Mouse (Mus musculus) forebrain, embryonic 14.5 days (tissue): ENCODE measurements at regions not wholly inside any gene's neighbourhood (a gene's known extent, or its start where the extent isn't known, plus 50 kb on each side); places are given as distances from the start of the nearest gene placed in this dataset.

ENCODE experiments used
- ATAC-seq: fragments of 200-750 bp; cut with Nextera tagmentation; 2 replicates; pipeline ENCODE4 v1.8.0; 2017; ENCODE audit warnings: mild to moderate bottlenecking, moderate library complexity
- DNase-seq: peaks from one replicate; pipeline ENCODE4 v3.0.0-alpha.2; 2015; ENCODE audit warnings: low spot score
- H3K27ac ChIP-seq: fragments of 300-500 bp; sonication (generic); 2 replicates; pipeline ENCODE4 v1.5.1; 2014; ENCODE audit warnings: low read depth, mild to moderate bottlenecking, control low read depth, low read length, moderate library complexity
- H3K27me3 ChIP-seq: fragments of 300-500 bp; sonication (generic); replicated peaks from 2 replicates; pipeline ENCODE4 v1.6.1; 2014; ENCODE audit warnings: low read length, control low read depth, mixed read lengths; ENCODE audit not compliant: control insufficient read depth, insufficient read depth
- H3K36me3 ChIP-seq: fragments of 300-500 bp; sonication (generic); 2 replicates; pipeline ENCODE4 v1.6.1; 2014; ENCODE audit warnings: low read length, control low read depth; ENCODE audit not compliant: control insufficient read depth, insufficient read depth
- H3K4me1 ChIP-seq: fragments of 300-500 bp; sonication (generic); 2 replicates; pipeline ENCODE4 v1.6.1; 2014; ENCODE audit warnings: antibody characterized with exemption, low read length, control low read depth; ENCODE audit not compliant: control insufficient read depth, insufficient read depth
- H3K4me2 ChIP-seq: fragments of 300-500 bp; sonication (generic); 2 replicates; pipeline ENCODE4 v1.6.1; 2014; ENCODE audit warnings: mild to moderate bottlenecking, control low read depth, low read length
- H3K4me3 ChIP-seq: fragments of 300-500 bp; sonication (generic); 2 replicates; pipeline ENCODE4 v1.5.1; 2014; ENCODE audit warnings: low read depth, low read length, control low read depth
- H3K9ac ChIP-seq: fragments of 300-500 bp; sonication (generic); 2 replicates; pipeline ENCODE4 v1.6.1; 2014; ENCODE audit warnings: mild to moderate bottlenecking, low read length, control low read depth, moderate library complexity
- H3K9me3 ChIP-seq: fragments of 300-500 bp; sonication (generic); replicated peaks from 2 replicates; pipeline ENCODE4 v1.6.1; 2016; ENCODE audit warnings: low read length, control low read depth, mixed read lengths; ENCODE audit not compliant: control insufficient read depth
- WGBS: fragments of 180-500 bp; shearing (Covaris S2); extraction: QIAGEN DNeasy Blood & Tissue Kit; methylation state at CpG from one replicate; pipeline ENCODE4 v1.1.7; 2014; 5-methylcytosine and 5-hydroxymethylcytosine counted together

DNA sequence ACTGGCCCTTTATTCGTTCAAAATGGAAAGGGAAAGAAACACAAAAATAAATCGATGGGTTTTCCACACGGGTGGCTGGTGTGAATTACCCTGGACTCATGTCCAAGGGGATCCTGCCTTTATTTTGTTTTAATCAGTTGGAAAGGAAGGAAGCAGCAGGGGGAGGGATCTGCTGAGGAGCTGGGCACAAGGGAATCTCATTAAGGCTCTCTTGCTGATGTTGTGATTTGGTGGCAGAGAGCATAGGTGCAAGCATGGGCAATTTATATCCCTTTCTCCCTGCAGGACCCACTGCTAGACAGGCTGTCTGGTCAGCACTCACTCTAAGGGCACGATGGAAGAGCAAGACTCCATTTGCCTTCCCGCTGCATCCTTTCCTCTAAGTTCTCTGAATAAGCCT, 469.2 kb downstream of the Epha7 start:
- DNase-seq: peak; percentile 9
- H3K4me2 ChIP-seq: 0 out of 2 replicates have a peak overlapping the region, but pooled peaks have one; percentile 9
- H3K27me3 ChIP-seq: no peaks in the 10 kb centered on the region
- H3K9me3 ChIP-seq: no peaks in the 10 kb centered on the region
- H3K4me3 ChIP-seq: no peak overlapping the region
- 0 out of 2 replicates have a peak, but pooled peaks cover 3% of the 10 kb centered on the region for H3K4me1 ChIP-seq
- no peaks in the 10 kb centered on the region for H3K36me3 ChIP-seq
- 12% methylated on average over 5 of the region's 5 CpGs for WGBS
- ATAC-seq: peak; percentile 54
- no peak overlapping the region for H3K9ac ChIP-seq
- no peak overlapping the region for H3K27ac ChIP-seq

DNA sequence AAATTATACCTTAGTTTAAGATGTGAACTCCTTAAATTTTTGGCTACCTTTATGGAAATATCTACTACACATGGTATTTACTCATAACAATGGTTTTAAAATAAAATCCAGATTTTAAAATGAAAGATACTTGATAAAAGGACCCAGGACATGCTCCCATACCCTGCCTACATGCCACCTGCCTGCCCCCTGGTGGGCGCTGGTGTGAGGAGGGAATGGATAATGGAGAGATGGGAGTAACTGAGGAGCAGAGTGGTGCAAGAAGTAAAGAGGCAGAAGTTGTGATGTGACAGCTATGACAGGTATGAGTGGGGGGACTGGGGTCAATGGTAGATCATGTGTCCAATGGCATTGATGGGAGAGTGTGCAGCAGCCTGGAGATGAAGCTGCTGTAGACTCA, 488.4 kb downstream of the Epha7 start:
- Histone ChIP-seq H3K9me3 (no peaks in the 10 kb centered on the region), H3K4me1 (no peaks in the 10 kb centered on the region), H3K4me3 (no peak overlapping the region), H3K9ac (no peak overlapping the region), H3K4me2 (no peak overlapping the region), H3K36me3 (no peaks in the 10 kb centered on the region), H3K27ac (no peak overlapping the region), H3K27me3 (no peaks in the 10 kb centered on the region)
- DNase-seq (peak; percentile 30), ATAC-seq (0 out of 2 replicates have a peak, but pooled peaks have one; percentile 55)
- 41% methylated on average over 1 of the region's 1 CpGs for WGBS

DNA sequence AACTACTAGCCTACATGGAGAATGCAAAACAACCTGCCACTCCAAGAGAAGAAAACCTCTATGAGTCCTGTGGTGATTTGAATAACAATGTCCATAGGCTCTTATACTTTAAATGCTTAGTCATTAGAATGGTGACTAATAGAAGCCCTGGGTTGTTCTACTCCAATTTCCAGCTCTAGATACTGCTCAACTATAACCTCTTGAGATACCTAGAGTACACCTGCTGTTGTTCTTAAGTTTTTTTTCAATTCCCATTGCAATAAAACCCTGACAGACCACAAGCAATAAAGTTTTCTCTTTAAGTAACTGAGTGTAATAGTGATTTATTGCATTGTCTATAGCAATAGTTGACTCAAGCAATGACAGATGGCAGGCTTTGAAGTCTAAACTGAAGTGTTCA, 491.0 kb downstream of the Epha7 start:
- H3K4me1 ChIP-seq: no peaks in the 10 kb centered on the region
- H3K9ac ChIP-seq: no peak overlapping the region
- no peaks in the 10 kb centered on the region for H3K9me3 ChIP-seq
- ATAC-seq: no peak
- H3K27me3 ChIP-seq: no peaks in the 10 kb centered on the region
- no peak for DNase-seq
- H3K27ac ChIP-seq: no peak overlapping the region
- H3K4me3 ChIP-seq: no peak overlapping the region
- no peak overlapping the region for H3K4me2 ChIP-seq
- H3K36me3 ChIP-seq: no peaks in the 10 kb centered on the region

DNA sequence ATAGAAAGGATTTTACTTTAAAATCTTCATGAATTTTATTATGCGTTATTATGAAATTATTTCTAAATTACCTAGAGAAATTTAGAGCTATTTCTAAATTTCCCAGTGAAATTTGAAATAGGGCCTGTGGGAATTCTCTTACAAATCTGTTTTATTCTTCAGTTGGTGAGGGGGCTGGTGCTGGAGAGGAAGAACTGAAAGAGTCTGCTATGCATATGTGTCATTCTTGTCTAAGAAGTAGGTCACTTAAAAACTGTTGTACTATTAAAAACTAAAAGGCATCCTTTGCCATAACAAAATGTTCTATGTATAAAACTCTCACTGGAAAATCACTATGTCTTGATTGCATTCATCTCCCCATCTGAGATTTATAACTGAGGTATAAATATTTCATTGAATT, 494.3 kb downstream of the Epha7 start:
- ATAC-seq (no peak), DNase-seq (no peak)
- WGBS: 91% methylated on average over 1 of the region's 1 CpGs
- H3K9ac ChIP-seq: no peak overlapping the region
- H3K36me3 ChIP-seq: no peaks in the 10 kb centered on the region
- H3K27me3 ChIP-seq: no peaks in the 10 kb centered on the region
- no peak overlapping the region for H3K27ac ChIP-seq
- H3K4me3 ChIP-seq: no peak overlapping the region
- no peaks in the 10 kb centered on the region for H3K4me1 ChIP-seq
- H3K4me2 ChIP-seq: no peak overlapping the region
- H3K9me3 ChIP-seq: no peaks in the 10 kb centered on the region

DNA sequence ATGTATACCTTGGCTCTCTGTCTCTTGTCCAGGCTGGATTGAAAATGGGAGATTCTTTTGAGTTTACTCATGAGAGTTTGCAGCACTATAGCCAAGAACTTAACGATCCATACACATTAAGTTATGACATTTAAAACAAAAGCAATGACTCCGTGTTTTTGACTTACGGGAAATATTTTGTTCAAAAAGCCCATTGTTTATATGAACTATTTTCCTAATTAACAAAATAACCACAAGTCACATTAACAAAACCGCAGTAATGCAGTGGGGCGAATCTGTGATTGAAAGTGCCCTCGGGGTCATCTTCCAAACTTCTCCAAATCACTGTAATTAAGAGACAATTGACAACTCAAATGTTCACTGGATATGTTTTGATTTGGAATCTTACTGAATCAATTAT, 511.0 kb downstream of the Epha7 start:
- DNase-seq: no peak
- Histone ChIP-seq H3K9ac (no peak overlapping the region), H3K4me1 (no peaks in the 10 kb centered on the region), H3K9me3 (no peaks in the 10 kb centered on the region), H3K4me3 (no peak overlapping the region), H3K27ac (no peak overlapping the region), H3K4me2 (no peak overlapping the region), H3K36me3 (no peaks in the 10 kb centered on the region), H3K27me3 (no peaks in the 10 kb centered on the region)
- WGBS: 78% methylated on average over 6 of the region's 6 CpGs
- ATAC-seq: no peak

DNA sequence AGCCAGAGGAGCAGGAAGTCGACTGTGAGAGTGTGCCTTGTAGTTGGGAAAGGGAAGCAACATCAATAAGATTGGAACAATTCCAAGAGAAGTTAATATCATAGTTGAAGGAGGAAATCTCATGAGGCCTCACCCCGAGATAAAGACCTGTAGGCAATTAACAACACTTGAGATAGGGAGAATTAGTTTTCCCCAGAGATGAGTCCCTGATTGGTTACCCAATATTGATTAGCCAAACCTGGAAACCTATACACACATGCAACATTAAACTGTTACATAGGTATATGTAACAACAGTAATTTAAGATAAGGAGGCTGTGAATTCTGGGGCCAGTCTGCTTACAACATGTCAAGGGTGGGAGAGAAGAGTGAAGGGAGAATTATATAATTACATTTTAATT, 516.2 kb downstream of the Epha7 start:
- H3K36me3 ChIP-seq: no peaks in the 10 kb centered on the region
- no peak for ATAC-seq
- no peaks in the 10 kb centered on the region for H3K27me3 ChIP-seq
- no peaks in the 10 kb centered on the region for H3K9me3 ChIP-seq
- H3K27ac ChIP-seq: no peak overlapping the region
- no peak overlapping the region for H3K4me3 ChIP-seq
- H3K4me1 ChIP-seq: no peaks in the 10 kb centered on the region
- WGBS: 74% methylated on average over 2 of the region's 2 CpGs
- H3K4me2 ChIP-seq: no peak overlapping the region
- no peak overlapping the region for H3K9ac ChIP-seq
- DNase-seq: no peak

DNA sequence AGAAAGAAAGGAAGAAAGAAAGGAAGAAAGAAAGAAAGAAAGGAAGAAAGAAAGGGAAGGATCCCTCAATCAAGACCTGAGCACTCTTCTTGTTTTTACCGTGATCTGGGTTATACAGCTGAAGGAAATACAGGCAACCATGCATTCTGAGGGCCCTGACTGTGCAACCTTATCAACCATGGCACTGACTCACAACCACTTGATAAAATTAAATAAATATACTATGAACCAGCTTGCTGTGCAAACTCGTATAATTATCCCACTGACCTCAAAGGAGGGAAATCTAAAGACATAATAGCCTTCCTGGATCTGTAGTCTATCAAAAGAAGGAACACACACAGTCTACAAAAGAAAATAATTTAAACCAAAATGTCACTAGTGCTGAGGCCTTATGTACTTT, 518.8 kb downstream of the Epha7 start:
- 54% methylated on average over 2 of the region's 2 CpGs for WGBS
- no peak overlapping the region for H3K4me3 ChIP-seq
- H3K9ac ChIP-seq: no peak overlapping the region
- H3K9me3 ChIP-seq: no peaks in the 10 kb centered on the region
- H3K4me2 ChIP-seq: no peak overlapping the region
- H3K27ac ChIP-seq: no peak overlapping the region
- DNase-seq: no peak
- no peak for ATAC-seq
- H3K27me3 ChIP-seq: no peaks in the 10 kb centered on the region
- H3K36me3 ChIP-seq: no peaks in the 10 kb centered on the region
- H3K4me1 ChIP-seq: no peaks in the 10 kb centered on the region

DNA sequence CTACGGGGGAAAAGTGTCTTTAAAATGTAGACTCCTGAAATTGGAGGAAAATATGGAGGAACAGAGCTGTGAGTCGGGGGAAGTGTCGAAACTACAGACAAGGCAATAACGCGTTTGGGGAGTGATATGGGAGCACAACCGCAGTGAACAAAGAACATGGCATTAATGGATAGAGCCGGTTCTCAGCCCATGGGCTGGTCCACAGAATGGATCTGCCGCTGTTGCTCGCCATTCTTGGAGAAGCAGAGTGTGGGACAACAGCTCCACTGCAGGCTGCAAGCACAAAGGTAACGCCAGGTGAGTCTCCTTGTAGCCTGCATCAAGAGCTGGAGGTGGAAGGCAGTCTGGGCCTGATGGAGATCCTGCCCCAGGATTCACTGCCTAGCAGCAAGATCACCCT, 524.3 kb downstream of the Epha7 start:
- H3K4me1 ChIP-seq: no peaks in the 10 kb centered on the region
- no peak overlapping the region for H3K9ac ChIP-seq
- no peaks in the 10 kb centered on the region for H3K36me3 ChIP-seq
- no peak for ATAC-seq
- DNase-seq: no peak
- no peak overlapping the region for H3K4me2 ChIP-seq
- no peaks in the 10 kb centered on the region for H3K27me3 ChIP-seq
- H3K27ac ChIP-seq: no peak overlapping the region
- no peaks in the 10 kb centered on the region for H3K9me3 ChIP-seq
- WGBS: 92% methylated on average over 10 of the region's 10 CpGs
- H3K4me3 ChIP-seq: no peak overlapping the region

DNA sequence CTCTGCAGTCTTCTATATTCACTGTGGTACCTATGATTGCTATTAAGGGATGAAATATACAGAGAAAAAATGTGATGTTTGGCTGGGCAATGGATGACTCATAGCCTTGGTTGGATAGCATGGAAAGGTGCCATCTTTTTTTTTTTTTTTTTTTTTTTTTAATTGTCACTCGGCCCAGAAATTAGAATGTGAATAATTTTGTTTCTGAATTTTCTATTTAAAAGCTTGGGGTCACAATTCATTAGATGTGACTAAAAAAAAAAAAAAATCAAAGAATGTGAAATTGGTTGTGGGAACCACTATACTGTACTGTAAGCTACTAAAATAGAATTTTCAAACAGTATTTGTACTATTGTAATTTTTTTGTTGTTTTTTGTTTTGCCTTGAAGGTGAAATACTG, 549.3 kb downstream of the Epha7 start:
- Histone ChIP-seq H3K27ac (no peak overlapping the region), H3K4me1 (no peaks in the 10 kb centered on the region), H3K9me3 (no peaks in the 10 kb centered on the region), H3K27me3 (no peaks in the 10 kb centered on the region), H3K4me3 (no peak overlapping the region), H3K36me3 (no peaks in the 10 kb centered on the region), H3K4me2 (no peak overlapping the region), H3K9ac (no peak overlapping the region)
- WGBS: 88% methylated on average over 1 of the region's 1 CpGs
- no peak for DNase-seq
- no peak for ATAC-seq

DNA sequence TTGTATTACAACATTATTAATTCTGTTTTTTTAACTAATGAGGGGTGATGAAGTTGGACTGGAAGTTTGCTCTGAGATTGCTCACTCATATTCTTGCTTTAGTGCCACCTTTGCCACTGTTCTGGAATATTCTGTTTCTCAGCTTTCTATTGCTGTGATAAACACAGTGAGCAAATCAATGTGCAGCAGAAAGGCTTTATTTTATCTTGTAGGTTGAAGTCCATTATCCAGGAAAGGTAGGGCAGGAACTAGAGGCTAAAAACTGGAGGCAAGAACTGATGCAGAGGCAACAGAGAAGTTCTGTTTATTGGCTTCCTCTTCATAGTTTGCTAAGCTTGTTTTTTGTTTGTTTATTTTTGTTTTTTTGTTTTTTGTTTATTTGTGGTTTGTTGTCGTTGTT, 576.4 kb downstream of the Epha7 start:
- no peak overlapping the region for H3K9ac ChIP-seq
- H3K27me3 ChIP-seq: no peaks in the 10 kb centered on the region
- WGBS: 88% methylated on average over 1 of the region's 1 CpGs
- no peak overlapping the region for H3K27ac ChIP-seq
- H3K36me3 ChIP-seq: no peaks in the 10 kb centered on the region
- no peaks in the 10 kb centered on the region for H3K4me1 ChIP-seq
- no peak overlapping the region for H3K4me2 ChIP-seq
- DNase-seq (no peak), ATAC-seq (no peak)
- no peak overlapping the region for H3K4me3 ChIP-seq
- no peaks in the 10 kb centered on the region for H3K9me3 ChIP-seq
